Mouse (Mus musculus) left cerebral cortex, postnatal 14 days (tissue): ENCODE measurements around the gene Sf3a1. TPM values are rescaled to one million over a fixed set of nuclear protein-coding genes. Genes with fewer than 3 reads are reported as not detected.
"Not testable (repeated sequence)": the region's sequence is repeated elsewhere in the genome, so short reads cannot be mapped to it uniquely, and the experiment has no call there.

ENCODE experiments used
- DNase-seq, 2 experiments: peaks; one replicate each; pipeline ENCODE4 v3.0.0; 2021 to 2022; ENCODE audit warnings: low spot score in 2 of 2, mixed read lengths in 1 of 2
- intact Hi-C: fragments of 180-260 bp; cut with DNase I; formaldehyde crosslinking; loops from one replicate; pipeline ENCODE4 v1.15.1; 2025
- total RNA-seq, 2 experiments: library from RNA; stranded (reverse); gene quantifications; 2 replicates each; pipeline ENCODE4 v1.2.3; 2021

Sf3a1 gene
- total RNA-seq, 2 experiments from 2014 or later: 68.8 to 78.6 TPM

GRCm38 (mm10) chr11:4174586-4174985 lies 14.4 kb downstream of the Sf3a1 start:
- intact Hi-C loops: no loop called here
- peak; percentile 66 to 73 for DNase-seq

GRCm38 (mm10) chr11:4177716-4178115 lies 17.6 kb downstream of the Sf3a1 start:
- DNase-seq: no peak
- intact Hi-C loops: no loop called here

- intact Hi-C loops: no loop called here
- DNase-seq: no peak
Observed at GRCm38 (mm10) chr11:4182061-4182460, 21.9 kb downstream of the Sf3a1 start.

GRCm38 (mm10) chr11:4183511-4183910 lies 23.4 kb downstream of the Sf3a1 start:
- DNase-seq: no peak
- intact Hi-C loops: no loop called here

GRCm38 (mm10) chr11:4184251-4184952 lies 24.3 kb downstream of the Sf3a1 start:
- no peak for DNase-seq
- intact Hi-C loops: no loop called here

- intact Hi-C loops, DNase-seq: not testable (repeated sequence)
Observed at GRCm38 (mm10) chr11:4185480-4185879, 25.3 kb downstream of the Sf3a1 start.

- intact Hi-C loops: no loop called here
- peak; percentile 98 for DNase-seq
Observed at GRCm38 (mm10) chr11:4186486-4187317, 26.6 kb downstream of the Sf3a1 start, which contains the start of gene Tbc1d10a. Gene Tbc1d10a, plus strand, starts transcription at chr11:4186789.

- intact Hi-C loops: no loop called here
- no peak for DNase-seq
Observed at GRCm38 (mm10) chr11:4187318-4187700, 27.2 kb downstream of the Sf3a1 start.

GRCm38 (mm10) chr11:4189182-4189581 lies 29.0 kb downstream of the Sf3a1 start:
- DNase-seq: no peak
- intact Hi-C loops: no loop called here

GRCm38 (mm10) chr11:4190677-4191076 lies 30.5 kb downstream of the Sf3a1 start:
- no peak for DNase-seq
- intact Hi-C loops: no loop called here

- no peak for DNase-seq
- intact Hi-C loops: no loop called here
Observed at GRCm38 (mm10) chr11:4192757-4193156, 32.6 kb downstream of the Sf3a1 start.

- no peak for DNase-seq
- intact Hi-C loops: no loop called here
Observed at GRCm38 (mm10) chr11:4193420-4193819, 33.3 kb downstream of the Sf3a1 start.

GRCm38 (mm10) chr11:4195597-4196031 lies 35.5 kb downstream of the Sf3a1 start:
- DNase-seq: no peak
- intact Hi-C loops: no loop called here

GRCm38 (mm10) chr11:4196636-4197035 lies 36.5 kb downstream of the Sf3a1 start:
- intact Hi-C loops: no loop called here
- no peak for DNase-seq

- intact Hi-C loops: no loop called here
- no peak for DNase-seq
Observed at GRCm38 (mm10) chr11:4197691-4198090, 37.5 kb downstream of the Sf3a1 start.

GRCm38 (mm10) chr11:4201981-4202700 lies 42.0 kb downstream of the Sf3a1 start:
- no peak for DNase-seq
- intact Hi-C loops: no loop called here

GRCm38 (mm10) chr11:4202995-4203704 lies 43.0 kb downstream of the Sf3a1 start:
- no peak for DNase-seq
- intact Hi-C loops: no loop called here

GRCm38 (mm10) chr11:4203705-4204074 lies 43.5 kb downstream of the Sf3a1 start:
- intact Hi-C loops: no loop called here
- no peak for DNase-seq

- intact Hi-C loops: no loop called here
- no peak for DNase-seq
Observed at GRCm38 (mm10) chr11:4205097-4205655, 45.0 kb downstream of the Sf3a1 start.
